Mouse (Mus musculus): ENCODE data around the gene Abcf1.
"Not testable (repeated sequence)": the region's sequence is repeated elsewhere in the genome, so short reads cannot be mapped to it uniquely, and the experiment has no call there.

Abcf1 gene

DNA sequence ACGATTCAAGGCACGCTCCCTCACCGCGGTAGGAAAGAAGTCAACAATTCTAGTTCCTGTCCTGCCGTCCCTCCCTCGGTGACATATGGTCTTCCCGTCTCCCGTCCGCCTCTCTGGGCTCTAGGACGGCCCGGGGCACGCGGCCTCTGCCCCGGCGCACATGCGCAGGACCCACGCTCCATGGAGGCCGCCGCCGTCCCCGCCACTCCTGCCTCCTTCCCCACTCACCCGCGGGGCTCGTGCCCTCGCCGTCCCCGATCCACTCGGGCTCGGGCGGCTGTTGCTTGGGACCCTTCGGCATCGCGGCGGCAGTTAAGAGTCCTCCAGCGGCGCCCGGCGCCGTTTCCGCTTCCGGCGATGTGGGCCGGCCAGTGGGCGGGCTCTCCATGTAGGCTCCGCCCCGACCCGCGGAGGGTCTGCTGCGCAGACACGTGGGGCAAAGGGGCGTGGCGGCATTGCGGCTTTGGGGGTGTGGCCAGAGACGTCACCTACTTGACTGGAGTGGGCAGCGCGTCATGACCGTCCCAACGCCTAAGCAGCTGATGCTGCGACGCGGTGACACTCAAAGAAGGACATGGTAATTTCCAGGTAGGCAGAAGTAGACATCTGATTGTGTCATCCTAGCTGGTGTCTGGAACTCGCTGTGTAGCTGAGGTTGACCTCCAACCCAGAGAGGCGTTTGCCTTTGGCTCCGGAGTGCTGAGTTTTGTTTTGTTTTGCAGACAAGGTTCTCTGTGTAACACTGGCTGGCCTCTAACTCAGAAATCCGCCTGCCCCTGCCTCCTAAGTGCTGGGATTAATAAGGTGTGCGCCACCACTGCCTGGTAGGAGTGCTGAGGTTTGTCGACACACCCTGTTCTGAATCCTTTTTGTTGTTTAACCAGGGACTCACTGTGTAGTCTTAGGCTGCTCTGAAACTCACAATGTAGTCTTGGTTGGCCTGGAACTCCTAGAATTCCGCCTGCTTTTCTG lies at the start of gene Abcf1:
Abcf1 (minus strand) TSS at position 344 of the 972 bp plus-strand sequence.
- in situ Hi-C loops (cut with MboI, MseI) = loop anchor here (5.0 kb wide), 1 partner anchor 102 kb away; the partner anchor contains the start of gene Ppp1r18

DNA sequence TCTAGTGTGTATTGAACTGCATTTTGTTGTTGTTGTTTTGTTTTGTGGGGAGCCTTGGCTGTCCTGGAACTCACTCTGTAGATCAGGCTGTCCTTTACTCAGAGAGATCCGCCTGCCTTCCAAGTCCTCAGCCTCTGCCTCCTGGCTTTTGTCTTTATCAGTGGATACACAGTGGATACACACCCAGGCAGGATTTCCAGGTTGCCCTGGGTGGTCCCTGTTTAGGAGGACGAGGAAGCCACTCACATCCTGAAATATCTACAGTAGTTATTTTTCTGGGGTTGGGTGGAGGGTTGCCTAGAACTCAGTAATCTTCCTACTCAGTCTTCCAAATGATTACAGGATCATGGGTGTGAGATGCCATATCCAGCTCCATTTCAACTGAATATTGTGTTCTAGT lies 49.4 kb upstream of the Abcf1 start:
- in situ Hi-C loops (cut with MboI, MseI) = no loop called here

DNA sequence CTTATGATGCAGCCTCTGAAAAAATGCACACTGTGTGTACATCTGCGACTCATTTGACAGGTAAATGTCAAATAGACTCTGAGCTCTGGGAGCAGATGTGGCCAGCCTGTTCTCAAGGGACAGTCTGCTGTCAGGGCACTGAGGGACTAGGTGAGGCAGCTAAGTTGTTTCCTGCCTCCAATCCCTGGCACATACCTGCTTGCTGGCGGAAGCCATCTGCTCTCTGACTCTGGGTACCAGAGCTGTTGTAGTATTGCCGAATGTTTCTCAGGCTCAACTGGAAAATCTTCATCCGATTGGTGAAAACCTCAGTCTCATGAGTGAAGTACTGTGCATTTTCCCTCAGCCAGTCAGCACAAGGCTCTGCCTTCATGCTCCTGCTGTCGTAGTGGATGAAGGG lies 47.5 kb upstream of the Abcf1 start:
- in situ Hi-C loops (cut with MboI, MseI) = no loop called here

DNA sequence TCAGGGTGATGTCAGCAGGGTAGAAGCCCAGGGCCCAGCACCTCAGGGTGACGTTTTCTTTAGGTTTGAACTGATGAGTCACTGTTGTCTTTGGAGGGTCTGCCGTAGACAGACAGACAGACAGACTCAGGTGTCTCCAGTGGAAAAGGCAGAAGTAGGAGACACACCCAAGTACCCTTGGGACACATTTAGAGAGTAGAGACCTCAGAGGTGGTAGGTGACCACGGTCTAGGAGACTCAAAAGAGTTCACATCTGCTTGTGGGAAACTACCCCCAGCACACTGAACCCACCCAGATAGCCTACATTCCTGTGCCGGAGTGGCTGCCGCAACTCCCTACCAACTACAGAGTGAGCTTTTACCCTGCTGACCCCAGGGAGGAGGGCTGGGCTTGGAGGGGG lies 45.4 kb upstream of the Abcf1 start:
- in situ Hi-C loops (cut with MboI, MseI) = no loop called here

DNA sequence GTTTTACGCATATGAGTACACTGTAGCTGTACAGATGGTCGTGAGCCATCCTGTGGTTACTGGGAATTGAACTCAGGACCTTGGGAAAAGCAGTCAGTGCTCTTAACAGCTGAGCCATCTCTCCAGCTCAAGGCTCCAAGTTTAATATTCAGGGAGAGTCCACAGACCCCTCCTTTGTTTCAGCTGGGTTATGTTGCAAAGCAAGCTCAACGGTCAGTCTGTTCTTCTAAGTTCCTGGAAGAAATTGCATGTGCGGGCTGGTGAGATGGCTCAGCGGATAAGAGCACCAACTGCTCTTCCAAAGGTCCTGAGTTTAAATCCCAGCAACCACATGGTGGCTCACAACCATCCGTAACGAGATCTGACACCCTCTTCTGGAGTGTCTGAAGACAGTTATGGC lies 34.8 kb upstream of the Abcf1 start:
- in situ Hi-C loops (cut with MboI, MseI) = not testable (repeated sequence)

DNA sequence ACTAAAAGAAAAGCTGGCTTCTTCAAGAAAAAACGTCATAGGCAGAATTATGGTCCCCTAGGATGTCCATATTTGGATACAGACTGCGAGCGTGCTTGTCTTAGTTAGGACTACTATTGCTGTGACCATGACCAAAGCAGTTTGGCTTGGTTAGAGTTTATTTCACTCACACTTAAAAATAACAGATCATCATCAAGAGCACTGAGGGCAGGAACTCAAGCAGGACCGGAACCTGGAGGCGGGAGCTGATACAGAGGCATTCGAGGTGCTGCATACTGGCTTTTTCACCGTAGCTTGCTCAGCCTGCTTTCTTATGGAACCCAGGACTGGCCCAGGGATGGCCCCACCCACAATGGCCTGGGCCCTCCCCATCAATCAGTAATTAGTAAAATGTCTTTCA lies 33.8 kb upstream of the Abcf1 start:
- in situ Hi-C loops (cut with MboI, MseI) = no loop called here

DNA sequence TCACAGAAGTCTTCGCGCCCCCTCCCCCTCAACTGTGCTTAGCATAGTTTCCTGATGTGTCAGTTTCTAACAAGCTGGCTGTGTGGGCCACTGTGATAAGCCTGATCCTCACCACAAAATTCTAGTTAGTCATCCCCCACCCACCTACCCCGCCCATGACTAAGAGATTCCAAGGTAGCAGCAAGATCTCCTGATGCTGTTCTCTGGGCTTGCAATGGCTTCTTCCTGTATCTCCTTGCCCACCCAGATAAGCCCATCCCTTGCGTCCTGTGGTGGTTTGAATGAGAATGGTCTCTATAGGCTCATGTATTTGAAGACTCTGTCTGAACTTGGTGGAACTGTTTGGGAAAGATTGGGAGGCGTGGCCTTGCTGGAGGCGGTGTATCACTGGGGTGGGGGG lies 32.4 kb upstream of the Abcf1 start:
- in situ Hi-C loops (cut with MboI, MseI) = no loop called here

DNA sequence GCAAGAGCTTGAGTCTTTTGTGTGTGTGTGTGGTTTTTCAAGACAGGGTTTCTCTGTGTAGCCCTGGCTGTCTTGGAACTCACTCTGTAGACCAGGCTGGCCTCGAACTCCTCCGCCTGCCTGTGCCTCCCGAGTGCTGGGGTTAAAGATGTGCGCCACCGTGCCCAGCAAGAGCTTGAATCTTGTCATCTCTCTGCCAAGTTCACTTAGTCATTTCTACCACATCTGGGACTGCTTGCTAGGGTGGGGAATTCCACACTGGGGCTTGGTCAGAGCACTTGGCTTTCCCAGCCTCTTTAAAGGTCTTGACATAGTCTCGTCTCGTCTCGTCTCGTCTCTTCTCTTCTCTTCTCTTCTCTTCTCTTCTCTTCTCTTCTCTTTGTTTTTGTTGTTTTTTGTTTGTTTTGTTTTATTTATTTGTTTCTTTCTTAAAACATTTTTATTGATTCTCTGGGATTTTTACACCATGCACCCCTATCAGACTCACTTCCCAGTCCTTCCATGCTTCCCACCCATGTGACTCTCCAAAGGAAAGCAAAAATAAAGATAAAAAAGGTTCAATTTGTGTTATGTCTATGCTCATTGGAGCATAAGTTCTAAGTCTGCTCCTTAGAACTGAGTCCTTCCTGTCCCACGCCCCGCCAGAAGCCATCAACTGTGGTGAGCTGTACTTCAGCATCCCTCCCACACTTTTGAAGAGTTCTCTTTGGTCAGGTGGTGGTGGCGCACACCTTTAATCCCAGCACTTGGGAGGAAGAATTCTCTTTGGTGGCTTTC lies 31.7 kb upstream of the Abcf1 start:
- in situ Hi-C loops (cut with MboI, MseI) = no loop called here

DNA sequence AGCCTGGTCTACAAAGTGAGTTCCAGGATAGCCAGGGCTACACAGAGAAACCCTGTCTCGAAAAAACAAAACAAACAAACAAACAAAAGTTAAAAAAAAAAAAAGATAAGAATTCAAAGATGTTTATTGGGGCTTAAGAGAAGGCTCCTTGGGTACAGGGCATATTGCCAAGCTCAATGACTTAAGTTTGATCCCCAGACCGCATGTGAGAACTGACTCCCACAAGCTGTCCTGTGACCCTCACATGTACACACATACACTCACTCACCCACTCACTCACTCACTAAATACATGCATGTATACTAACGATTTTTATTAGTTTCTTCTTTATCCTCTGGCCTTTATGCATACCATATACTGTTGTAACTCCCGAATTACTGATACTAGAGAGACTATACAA lies 30.8 kb upstream of the Abcf1 start:
- in situ Hi-C loops (cut with MboI, MseI) = no loop called here

DNA sequence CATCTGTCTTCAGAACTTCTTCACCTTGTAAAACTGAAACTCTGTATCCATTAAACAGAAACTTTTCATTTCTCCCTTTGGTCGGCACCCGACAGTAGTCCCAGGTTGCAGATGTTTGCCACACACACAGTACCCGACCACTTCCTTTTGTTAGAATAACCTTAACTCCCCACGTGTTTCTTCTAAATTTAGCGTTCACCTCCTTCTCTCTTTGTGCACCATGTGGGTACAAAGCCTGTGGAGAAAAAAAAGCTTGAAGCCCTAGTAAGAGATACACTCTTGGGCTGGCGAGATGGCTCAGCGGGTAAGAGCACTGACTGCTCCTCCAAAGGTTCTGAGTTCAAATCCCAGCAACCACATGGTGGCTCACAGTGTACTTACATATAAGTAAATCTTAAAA lies 29.8 kb upstream of the Abcf1 start:
- in situ Hi-C loops (cut with MboI, MseI) = loop anchor here (5.0 to 25.0 kb wide), 3 partner anchors 33 to 963 kb away; partner anchors contain the start of genes H2-T23, Ppp1r11, Znrd1 and Znrd1as

DNA sequence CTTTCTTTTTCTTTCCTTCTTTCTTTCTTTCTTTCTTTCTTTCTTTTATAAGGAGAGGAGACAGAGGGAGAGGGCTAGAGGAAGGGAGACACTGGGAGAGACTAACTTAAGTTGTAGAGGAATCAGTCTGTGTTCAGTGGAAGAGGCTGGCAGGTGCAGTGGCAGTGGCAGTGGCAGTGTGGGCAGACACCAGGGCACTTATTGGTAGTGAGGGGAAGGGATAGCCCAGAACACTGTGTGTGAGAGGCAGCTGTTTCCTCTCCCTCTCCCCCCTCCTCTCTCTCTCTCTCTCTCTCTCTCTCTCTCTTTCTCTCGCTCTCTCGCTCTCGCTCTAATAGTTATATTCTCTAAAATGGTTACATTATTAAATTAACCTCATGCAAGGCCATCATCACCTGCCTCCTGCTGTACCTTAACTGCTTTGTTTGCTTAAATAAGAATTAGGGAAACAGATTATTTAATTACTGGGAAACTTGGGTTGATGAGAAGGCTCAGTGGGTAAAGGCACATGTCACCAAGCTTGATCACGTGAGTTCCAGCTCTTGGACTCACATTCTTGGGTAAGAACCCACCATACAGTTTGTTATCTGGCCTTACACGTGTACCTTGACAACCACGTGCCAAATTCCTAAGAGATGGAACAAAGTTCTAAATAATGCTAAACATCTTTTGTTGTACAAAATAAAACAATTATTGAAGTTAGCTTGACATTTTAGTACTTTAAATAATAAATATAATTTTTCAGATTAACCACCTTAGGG lies 29.2 kb upstream of the Abcf1 start:
- in situ Hi-C loops (cut with MboI, MseI) = loop anchor here (5.0 to 25.0 kb wide), 3 partner anchors 34 to 964 kb away; partner anchors contain the start of genes H2-T23, Ppp1r11, Znrd1 and Znrd1as

DNA sequence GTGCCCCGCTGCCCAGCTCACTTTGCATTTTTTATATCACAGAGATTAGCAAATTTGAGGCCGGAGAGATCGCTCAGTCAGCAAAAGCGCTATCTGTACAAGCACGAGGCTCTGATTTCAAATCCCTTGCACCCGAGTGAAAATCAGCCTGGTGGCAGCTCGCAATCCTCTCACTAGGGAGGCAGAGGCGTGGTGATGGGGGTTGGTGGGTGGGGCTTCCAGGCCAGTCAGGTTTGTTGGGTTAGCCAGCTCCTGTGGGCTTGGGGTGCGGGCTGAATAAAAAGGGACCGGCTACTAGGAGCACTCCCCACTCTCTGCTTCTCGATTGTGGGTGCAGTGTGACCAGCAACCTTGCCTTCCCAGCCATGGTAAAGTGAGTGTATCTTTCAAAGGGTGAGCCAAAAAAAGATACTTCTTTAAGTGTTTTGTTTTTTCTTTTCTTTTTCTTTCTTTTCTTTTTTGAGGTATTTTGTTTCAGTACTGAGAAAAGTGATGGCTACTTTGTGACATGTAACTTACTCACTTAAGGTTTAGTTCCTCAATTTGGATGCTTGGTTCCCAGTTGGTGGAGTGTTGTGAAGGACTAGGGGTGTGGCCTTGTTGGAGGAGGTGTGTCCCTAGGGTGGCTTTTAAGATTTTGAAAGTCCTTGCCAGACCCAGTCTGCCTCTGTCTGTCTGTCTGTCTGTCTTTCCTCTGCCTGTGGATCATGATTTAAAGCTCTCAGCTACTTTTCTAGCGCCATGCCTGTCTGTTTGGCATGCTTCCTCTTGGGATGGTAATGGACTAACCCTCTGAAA lies 28.4 kb upstream of the Abcf1 start:
- in situ Hi-C loops (cut with MboI, MseI) = loop anchor here (5.0 to 25.0 kb wide), 3 partner anchors 34 to 964 kb away; partner anchors contain the start of genes H2-T23, Ppp1r11, Znrd1 and Znrd1as

DNA sequence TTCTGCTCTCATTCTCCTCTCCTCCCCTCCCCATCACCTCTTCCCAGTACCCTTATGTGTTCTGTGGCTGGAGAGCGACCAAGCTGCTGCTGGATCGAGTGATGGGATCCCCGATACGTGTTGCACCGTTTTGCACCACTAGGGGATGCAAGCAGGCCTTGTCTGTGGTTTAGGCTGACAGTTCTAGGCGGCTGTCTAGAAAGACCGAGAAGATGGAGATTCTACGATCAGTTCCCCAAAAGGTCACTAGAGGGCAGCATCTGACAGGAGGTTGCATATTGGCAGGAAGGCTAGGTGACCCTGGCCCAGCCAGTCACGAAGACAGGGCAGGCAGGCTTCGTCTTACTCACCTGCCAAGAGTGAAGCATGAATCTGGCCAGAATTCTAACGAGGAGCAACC lies 27.4 kb upstream of the Abcf1 start:
- in situ Hi-C loops (cut with MboI, MseI) = loop anchor here (5.0 to 25.0 kb wide), 3 partner anchors 35 to 965 kb away; partner anchors contain the start of genes H2-T23, Ppp1r11, Znrd1 and Znrd1as

DNA sequence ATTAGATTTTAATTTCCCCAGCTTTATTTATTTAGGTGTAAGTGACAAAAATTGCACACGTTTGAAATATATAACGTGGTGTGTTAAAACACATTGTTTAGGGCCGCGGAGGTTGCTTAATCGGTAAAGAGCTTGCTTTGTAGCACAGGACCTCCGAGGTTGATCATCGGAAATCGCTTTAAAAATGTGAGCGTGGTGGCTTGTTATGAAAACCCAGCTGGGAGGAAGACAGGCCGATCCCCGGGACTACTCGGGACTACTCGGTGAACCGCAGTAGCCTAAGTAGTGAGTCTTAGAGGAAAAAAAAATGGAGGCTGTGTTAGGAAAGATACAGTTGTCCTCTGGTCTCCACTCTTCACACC lies 25.3 kb upstream of the Abcf1 start:
- in situ Hi-C loops (cut with MboI, MseI) = loop anchor here (5.0 to 25.0 kb wide), 3 partner anchors 37 to 967 kb away; partner anchors contain the start of genes H2-T23, Ppp1r11, Znrd1 and Znrd1as

DNA sequence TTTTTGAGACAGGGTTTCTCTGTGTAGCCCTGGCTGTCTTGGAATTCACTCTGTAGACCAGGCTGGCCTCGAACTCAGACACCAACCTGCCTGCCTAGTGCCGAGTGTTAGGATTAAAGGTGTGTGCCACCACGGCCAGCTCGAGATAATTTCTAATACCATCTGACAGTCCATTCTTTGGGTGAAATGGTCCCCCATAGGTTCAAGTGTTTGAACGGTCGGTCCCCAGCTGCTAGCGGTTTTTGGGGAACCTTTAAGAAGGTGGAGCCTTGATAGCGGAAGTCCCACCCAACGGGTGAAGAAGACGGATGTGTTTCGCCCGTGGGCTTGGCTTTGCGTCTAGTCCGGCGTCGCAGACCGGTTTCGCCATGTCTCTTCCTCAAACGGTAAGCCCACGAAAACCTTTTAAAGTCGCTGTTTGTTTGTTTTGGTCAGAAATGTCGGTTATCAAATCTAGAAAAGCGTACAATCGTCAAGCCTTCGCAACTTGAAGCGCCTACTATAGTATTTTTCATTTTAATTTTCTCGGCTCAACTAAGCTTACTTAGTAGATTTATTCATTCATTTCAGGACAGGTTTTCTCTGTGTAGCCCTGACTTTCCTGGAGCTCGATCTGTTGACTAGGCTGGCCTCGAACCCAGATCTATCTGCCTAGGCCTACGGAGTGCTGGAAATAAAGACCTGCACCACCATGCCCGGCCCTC lies 24.8 kb upstream of the Abcf1 start:
- in situ Hi-C loops (cut with MboI, MseI) = loop anchor here (25.0 kb wide), 1 partner anchor 968 kb away; the partner anchor contains the start of genes Ppp1r11, Znrd1 and Znrd1as

DNA sequence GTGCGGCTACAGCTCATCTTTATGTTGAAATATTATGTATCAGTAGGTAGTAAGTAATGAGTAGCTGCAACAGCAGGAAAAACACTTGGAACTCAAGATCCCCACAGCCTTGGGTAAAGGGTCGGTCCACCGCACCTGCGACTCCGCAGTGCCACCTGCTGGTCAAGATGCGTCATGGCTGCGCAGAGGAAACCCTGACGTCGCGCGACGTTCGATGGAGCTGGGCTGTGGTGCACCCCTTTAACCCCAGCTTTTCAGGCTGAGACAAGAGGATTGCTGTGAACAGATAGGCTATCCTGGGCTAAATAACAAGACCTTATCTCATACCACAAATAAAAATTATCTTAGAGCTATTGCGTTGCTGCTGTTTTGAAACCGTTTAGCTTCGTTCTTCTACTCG lies 24.1 kb upstream of the Abcf1 start:
- in situ Hi-C loops (cut with MboI, MseI) = loop anchor here (25.0 kb wide), 1 partner anchor 969 kb away; the partner anchor contains the start of genes Ppp1r11, Znrd1 and Znrd1as

DNA sequence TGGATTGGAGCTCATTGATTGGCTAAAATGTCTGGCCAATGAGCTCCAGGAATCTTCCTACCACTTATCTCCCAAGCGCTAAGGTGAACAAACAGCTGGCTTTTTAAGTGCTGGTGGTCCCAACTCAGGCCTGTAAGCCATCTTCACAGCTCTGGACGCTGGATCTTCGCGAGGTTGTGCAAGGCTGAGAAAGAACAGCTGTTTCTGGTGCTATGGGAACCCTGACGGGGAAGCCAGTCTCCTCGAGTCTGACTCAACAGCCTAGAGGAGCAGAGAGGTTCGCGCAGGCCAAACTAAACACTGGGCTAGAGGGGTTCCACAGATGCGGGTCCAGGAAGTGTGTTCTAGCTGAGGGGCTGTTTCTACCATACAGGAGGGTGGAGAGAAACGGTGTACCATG lies 22.2 kb upstream of the Abcf1 start:
- in situ Hi-C loops (cut with MboI, MseI) = loop anchor here (25.0 kb wide), 1 partner anchor 971 kb away; the partner anchor contains the start of genes Ppp1r11, Znrd1 and Znrd1as

DNA sequence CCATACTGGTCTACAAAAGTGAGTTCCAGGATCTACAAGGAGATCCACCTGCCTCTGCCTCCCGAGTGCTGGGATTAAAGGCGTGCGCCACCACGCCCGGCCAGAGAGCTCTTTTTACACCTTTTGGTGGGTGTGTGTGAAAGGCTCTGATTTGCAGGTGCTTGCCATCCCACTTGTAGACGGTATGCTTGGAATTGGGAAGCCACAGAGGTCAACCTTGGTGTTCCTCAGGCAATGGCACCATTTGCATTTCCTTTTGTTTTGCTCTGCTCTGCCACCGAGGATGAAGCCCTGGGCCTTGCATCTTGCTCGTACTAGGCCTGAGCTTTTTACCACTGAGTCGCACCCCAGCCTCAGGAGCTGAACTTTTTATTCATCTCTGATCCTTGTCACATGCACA lies 12.2 kb upstream of the Abcf1 start:
- in situ Hi-C loops (cut with MboI, MseI) = loop anchor here (25.0 kb wide), 1 partner anchor 981 kb away; the partner anchor contains the start of genes Ppp1r11, Znrd1 and Znrd1as

DNA sequence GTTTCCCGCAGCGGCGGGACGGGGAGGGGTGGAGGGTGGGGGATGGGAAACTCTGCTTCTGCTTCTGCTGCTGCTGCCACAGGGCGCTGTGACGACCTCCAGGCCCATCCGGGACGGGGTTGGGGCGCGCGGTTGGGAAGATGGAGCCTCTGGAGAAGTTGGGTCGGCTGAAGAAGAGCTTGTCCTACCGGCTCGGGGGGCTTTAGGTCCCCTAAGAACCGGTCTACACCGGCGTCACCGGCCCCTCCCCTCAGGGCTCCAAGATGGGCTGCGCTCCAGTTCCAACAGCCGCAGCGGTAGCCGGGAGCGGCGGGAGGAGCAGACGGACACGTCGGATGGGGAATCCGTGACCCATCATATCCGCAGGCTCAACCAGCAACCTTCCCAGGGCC lies 10.8 kb upstream of the Abcf1 start:
- in situ Hi-C loops (cut with MboI, MseI) = loop anchor here (25.0 kb wide), 1 partner anchor 982 kb away; the partner anchor contains the start of genes Ppp1r11, Znrd1 and Znrd1as

Data from regulatory T cell (primary cell).